ENCODE assay signal across 8 mouse cellular contexts in the genomic region with DNA sequence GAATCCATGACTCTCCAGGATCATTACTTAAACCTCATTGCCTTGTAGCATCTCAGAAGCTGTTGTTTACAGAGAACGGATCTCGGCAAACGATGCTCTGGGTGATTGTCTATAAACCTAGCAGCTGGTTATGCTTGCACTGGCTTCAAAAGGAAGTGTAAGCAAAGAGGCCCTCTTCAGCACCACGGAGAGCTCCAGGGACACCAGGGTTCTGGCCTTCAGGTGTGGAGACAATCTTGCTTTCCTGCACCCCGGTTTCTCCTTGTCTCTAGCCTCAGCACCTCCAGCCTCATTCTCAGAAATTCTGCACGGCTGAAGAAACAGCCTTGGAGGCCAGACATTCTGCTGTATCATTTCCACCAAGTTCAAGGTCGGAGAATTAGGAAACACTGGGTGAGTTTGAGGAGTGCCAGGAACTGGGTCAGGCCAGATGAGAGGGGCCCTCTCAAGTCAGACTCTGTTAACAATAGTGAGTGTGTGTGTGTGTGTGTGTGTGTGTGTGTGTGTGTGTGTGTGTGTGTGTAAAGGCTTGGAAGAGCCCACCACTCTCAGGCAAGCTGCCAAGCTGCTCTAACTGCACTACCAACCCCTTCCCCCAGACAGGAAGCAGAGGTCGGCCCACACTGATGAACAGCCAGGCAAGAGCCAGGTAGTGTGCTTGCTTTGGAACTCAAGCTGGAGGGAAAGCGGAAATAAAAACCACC.
A peak's percentile ranks its signal among the peaks of the same experiment; 100 is the strongest.
DNase-seq lines count a peak whose midpoint lies in the region; ATAC-seq lines count a peak whose summit lies in the region.

No protein-coding gene starts in this region.

- ATAC-seq in neural tube, embryonic 11.5 days (ENCODE audit: insufficient read depth, low FRiP score, low TSS enrichment): no peak
- ATAC-seq in monocyte, adult 5-6 weeks (replicated peaks; ENCODE audit: insufficient number of reproducible peaks, low FRiP score, low TSS enrichment, poor library complexity, severe bottlenecking): no peak

- no peak overlapping the region for H3K4me2 ChIP-seq in neural tube, embryonic 11.5 days (ENCODE audit: low read depth)

- no peak overlapping the region for H3K4me3 ChIP-seq in neural tube, embryonic 11.5 days (ENCODE audit: low read depth, low read length)

- H3K9ac ChIP-seq in neural tube, embryonic 11.5 days (ENCODE audit: low read length): no peak overlapping the region

- DNase-seq in heart, postnatal 14 days: peak; percentile 28 to 52
- no peak for DNase-seq in heart, adult 9 months (ENCODE audit: low spot score in 2 of 2)
- DNase-seq in adrenal gland, adult (ENCODE audit: inconsistent age in 2 of 2, low spot score in 1 of 2): peak; percentile 35 to 76
- peak; percentile 60 for DNase-seq in heart, postnatal 4 days
- peak; percentile 68 for DNase-seq in neural tube, embryonic 11.5 days (ENCODE audit: low spot score)
- DNase-seq in right cerebral cortex, postnatal 14 days: no peak
- no peak for DNase-seq in left cerebral cortex, postnatal 25 days (ENCODE audit: low spot score in 2 of 2)

- no peak overlapping the region for H3K27ac ChIP-seq in neural tube, embryonic 11.5 days (ENCODE audit: low read depth, low read length)

- no peaks in the 10 kb centered on the region for H3K4me1 ChIP-seq in neural tube, embryonic 11.5 days (ENCODE audit: control insufficient read depth, insufficient read depth, low read length)

- H3K9me3 ChIP-seq in neural tube, embryonic 11.5 days (ENCODE audit: control insufficient read depth, low read length): no peaks in the 10 kb centered on the region

- intact Hi-C loops in heart, postnatal 14 days (cut with DNase I): no loop called here
- intact Hi-C loops in left cerebral cortex, postnatal 25 days (cut with DNase I): no loop called here

- H3K27me3 ChIP-seq in neural tube, embryonic 11.5 days (ENCODE audit: control insufficient read depth, insufficient read depth, low read length): no peaks in the 10 kb centered on the region

- 51% methylated on average over 9 of the region's 9 CpGs for WGBS in neural tube, embryonic 11.5 days

- no peaks in the 10 kb centered on the region for H3K36me3 ChIP-seq in neural tube, embryonic 11.5 days (ENCODE audit: control insufficient read depth, insufficient read depth, low read length)

Comparison
In these comparisons a context has a peak if more than half of its experiments do, and no peak if none do; other contexts are left out.
1. DNase-seq: peak in heart, postnatal 14 days (2 of 2), adrenal gland, adult (2 of 2), heart, postnatal 4 days (single experiment) and neural tube, embryonic 11.5 days (single experiment); none in heart, adult 9 months (0 of 2), right cerebral cortex, postnatal 14 days (single experiment) and left cerebral cortex, postnatal 25 days (0 of 2).